Mouse (Mus musculus): ENCODE data around the gene Asic2.
"Not testable (repeated sequence)": the region's sequence is repeated elsewhere in the genome, so short reads cannot be mapped to it uniquely, and the experiment has no call there.

Gene Asic2

GRCm38 (mm10) chr11:81361040-81361439, 607.2 kb downstream of the Asic2 start:
- Histone ChIP-seq H3K27me3 (ENCODE audit: insufficient read depth, low read length) (no peaks in the 10 kb centered on the region), H3K4me1 (replicated peaks; ENCODE audit: low read depth, low read length) (no peaks in the 10 kb centered on the region), H3K4me3 (replicated peaks; ENCODE audit: low read length) (no peak overlapping the region), H3K9me3 (ENCODE audit: low read length) (peaks cover 9% of the 10 kb centered on the region), H3K36me3 (ENCODE audit: insufficient read depth, low read length) (no peaks in the 10 kb centered on the region)
- no peak for TF ChIP-seq POU5F1 (IDR thresholded peaks at IDR 0.05; ENCODE audit: borderline replicate concordance, low read length)
- no peak for TF ChIP-seq CTCF (conservative IDR thresholded peaks at IDR 0.05; ENCODE audit: low read length)
- no peak for TF ChIP-seq NANOG (IDR thresholded peaks at IDR 0.05; ENCODE audit: borderline replicate concordance, low read length)

GRCm38 (mm10) chr11:81350498-81350897, 617.8 kb downstream of the Asic2 start:
- H3K4me3 ChIP-seq (replicated peaks; ENCODE audit: low read length); H3K27me3 ChIP-seq (ENCODE audit: insufficient read depth, low read length); H3K9me3 ChIP-seq (ENCODE audit: low read length); H3K4me1 ChIP-seq (replicated peaks; ENCODE audit: low read depth, low read length); H3K36me3 ChIP-seq (ENCODE audit: insufficient read depth, low read length): not testable (repeated sequence)

- Histone ChIP-seq H3K27me3 (ENCODE audit: insufficient read depth, low read length) (0 out of 2 replicates have a peak, but pooled peaks cover 7% of the 10 kb centered on the region), H3K4me3 (replicated peaks; ENCODE audit: low read length) (no peak overlapping the region), H3K9me3 (ENCODE audit: low read length) (no peaks in the 10 kb centered on the region), H3K36me3 (ENCODE audit: insufficient read depth, low read length) (no peaks in the 10 kb centered on the region), H3K4me1 (replicated peaks; ENCODE audit: low read depth, low read length) (peaks cover 22% of the 10 kb centered on the region)
- no peak for TF ChIP-seq POU5F1 (IDR thresholded peaks at IDR 0.05; ENCODE audit: borderline replicate concordance, low read length)
- no peak for TF ChIP-seq NANOG (IDR thresholded peaks at IDR 0.05; ENCODE audit: borderline replicate concordance, low read length)
- peak; percentile 46 for TF ChIP-seq CTCF (conservative IDR thresholded peaks at IDR 0.05; ENCODE audit: low read length)
Observed at GRCm38 (mm10) chr11:81331977-81332376, 636.3 kb downstream of the Asic2 start.

GRCm38 (mm10) chr11:81330982-81331381, 637.3 kb downstream of the Asic2 start:
- H3K27me3 ChIP-seq (ENCODE audit: insufficient read depth, low read length), result 0 out of 2 replicates have a peak, but pooled peaks cover 7% of the 10 kb centered on the region
- no peaks in the 10 kb centered on the region for H3K36me3 ChIP-seq (ENCODE audit: insufficient read depth, low read length)
- H3K4me1 ChIP-seq (replicated peaks; ENCODE audit: low read depth, low read length), result peaks cover 22% of the 10 kb centered on the region
- no peaks in the 10 kb centered on the region for H3K9me3 ChIP-seq (ENCODE audit: low read length)
- H3K4me3 ChIP-seq (replicated peaks; ENCODE audit: low read length), result no peak overlapping the region
- TF ChIP-seq CTCF (conservative IDR thresholded peaks at IDR 0.05; ENCODE audit: low read length) (no peak), NANOG (IDR thresholded peaks at IDR 0.05; ENCODE audit: borderline replicate concordance, low read length) (peak; percentile 60; the same call in 1 of the 2 replicates)

GRCm38 (mm10) chr11:81328088-81328487, 640.2 kb downstream of the Asic2 start:
- H3K9me3 ChIP-seq (ENCODE audit: low read length), result no peaks in the 10 kb centered on the region
- no peaks in the 10 kb centered on the region for H3K36me3 ChIP-seq (ENCODE audit: insufficient read depth, low read length)
- peaks cover 22% of the 10 kb centered on the region for H3K4me1 ChIP-seq (replicated peaks; ENCODE audit: low read depth, low read length)
- no peak for TF ChIP-seq NANOG (IDR thresholded peaks at IDR 0.05; ENCODE audit: borderline replicate concordance, low read length)
- no peak for TF ChIP-seq POU5F1 (IDR thresholded peaks at IDR 0.05; ENCODE audit: borderline replicate concordance, low read length)
- no peak for TF ChIP-seq CTCF (conservative IDR thresholded peaks at IDR 0.05; ENCODE audit: low read length)
- H3K4me3 ChIP-seq (replicated peaks; ENCODE audit: low read length), result no peak overlapping the region
- peaks cover 11% of the 10 kb centered on the region; the same call in 1 of the 2 replicates for H3K27me3 ChIP-seq (ENCODE audit: insufficient read depth, low read length)

GRCm38 (mm10) chr11:81323146-81323545, 645.1 kb downstream of the Asic2 start:
- H3K27me3 ChIP-seq (ENCODE audit: insufficient read depth, low read length), result peaks cover 4% of the 10 kb centered on the region; the same call in 1 of the 2 replicates
- no peaks in the 10 kb centered on the region for H3K36me3 ChIP-seq (ENCODE audit: insufficient read depth, low read length)
- TF ChIP-seq NANOG (IDR thresholded peaks at IDR 0.05; ENCODE audit: borderline replicate concordance, low read length) (no peak), POU5F1 (IDR thresholded peaks at IDR 0.05; ENCODE audit: borderline replicate concordance, low read length) (no peak), CTCF (conservative IDR thresholded peaks at IDR 0.05; ENCODE audit: low read length) (no peak)
- no peaks in the 10 kb centered on the region for H3K4me1 ChIP-seq (replicated peaks; ENCODE audit: low read depth, low read length)
- H3K4me3 ChIP-seq (replicated peaks; ENCODE audit: low read length), result no peak overlapping the region
- H3K9me3 ChIP-seq (ENCODE audit: low read length), result peaks cover 14% of the 10 kb centered on the region

GRCm38 (mm10) chr11:81322466-81322865, 645.8 kb downstream of the Asic2 start:
- Histone ChIP-seq H3K36me3 (ENCODE audit: insufficient read depth, low read length) (no peaks in the 10 kb centered on the region), H3K9me3 (ENCODE audit: low read length) (peaks cover 14% of the 10 kb centered on the region), H3K4me1 (replicated peaks; ENCODE audit: low read depth, low read length) (no peaks in the 10 kb centered on the region), H3K27me3 (ENCODE audit: insufficient read depth, low read length) (peaks cover 4% of the 10 kb centered on the region; the same call in 1 of the 2 replicates), H3K4me3 (replicated peaks; ENCODE audit: low read length) (no peak overlapping the region)
- TF ChIP-seq POU5F1 (IDR thresholded peaks at IDR 0.05; ENCODE audit: borderline replicate concordance, low read length) (no peak), NANOG (IDR thresholded peaks at IDR 0.05; ENCODE audit: borderline replicate concordance, low read length) (no peak), CTCF (conservative IDR thresholded peaks at IDR 0.05; ENCODE audit: low read length) (no peak)

GRCm38 (mm10) chr11:81290041-81290440, 678.2 kb downstream of the Asic2 start:
- no peak overlapping the region for H3K4me3 ChIP-seq (replicated peaks; ENCODE audit: low read length)
- TF ChIP-seq CTCF (conservative IDR thresholded peaks at IDR 0.05; ENCODE audit: low read length), result no peak
- no peak for TF ChIP-seq POU5F1 (IDR thresholded peaks at IDR 0.05; ENCODE audit: borderline replicate concordance, low read length)
- no peak for TF ChIP-seq NANOG (IDR thresholded peaks at IDR 0.05; ENCODE audit: borderline replicate concordance, low read length)
- H3K4me1 ChIP-seq (replicated peaks; ENCODE audit: low read depth, low read length), result no peaks in the 10 kb centered on the region
- H3K27me3 ChIP-seq (ENCODE audit: insufficient read depth, low read length), result peaks cover 14% of the 10 kb centered on the region
- H3K36me3 ChIP-seq (ENCODE audit: insufficient read depth, low read length), result no peaks in the 10 kb centered on the region
- H3K9me3 ChIP-seq (ENCODE audit: low read length), result peaks cover 15% of the 10 kb centered on the region

GRCm38 (mm10) chr11:81283185-81283584, 685.1 kb downstream of the Asic2 start:
- Histone ChIP-seq H3K9me3 (ENCODE audit: low read length) (peaks cover 12% of the 10 kb centered on the region; the same call in 1 of the 2 replicates), H3K27me3 (ENCODE audit: insufficient read depth, low read length) (peaks cover 49% of the 10 kb centered on the region), H3K4me3 (replicated peaks; ENCODE audit: low read length) (no peak overlapping the region), H3K4me1 (replicated peaks; ENCODE audit: low read depth, low read length) (peaks cover 13% of the 10 kb centered on the region), H3K36me3 (ENCODE audit: insufficient read depth, low read length) (no peaks in the 10 kb centered on the region)
- TF ChIP-seq POU5F1 (IDR thresholded peaks at IDR 0.05; ENCODE audit: borderline replicate concordance, low read length) (no peak), NANOG (IDR thresholded peaks at IDR 0.05; ENCODE audit: borderline replicate concordance, low read length) (no peak), CTCF (conservative IDR thresholded peaks at IDR 0.05; ENCODE audit: low read length) (no peak)

All from E14TG2a.4 (cell line).